Mouse (Mus musculus) brain, embryonic 14.5 days (tissue): ENCODE data around the gene Cenpm. TPM values are rescaled to one million over a fixed set of nuclear protein-coding genes. Genes with fewer than 3 reads are reported as not detected.
A peak's percentile ranks its signal among the peaks of the same experiment; 100 is the strongest.

Experiments used
- DNase-seq: peaks from one replicate; pipeline ENCODE4 v3.0.0-alpha.2; 2011; ENCODE audit warnings: low read depth
- CTCF ChIP-seq: fragments of 200-500 bp; IDR thresholded peaks from 2 replicates; pipeline ENCODE4 v1.5.1; 2012; ENCODE audit warnings: inconsistent platforms, mild to moderate bottlenecking, moderate library complexity, borderline replicate concordance; ENCODE audit not compliant: insufficient read depth, insufficient read length; ENCODE audit errors: extremely low read depth
- POLR2A ChIP-seq: fragments of 200-500 bp; IDR thresholded peaks from 2 replicates; pipeline ENCODE4 v1.6.1; 2012; ENCODE audit warnings: mild to moderate bottlenecking, inconsistent platforms, borderline replicate concordance; ENCODE audit not compliant: poor library complexity, insufficient read depth, insufficient read length, severe bottlenecking; ENCODE audit errors: extremely low read depth
- polyA plus RNA-seq: library from polyadenylated mRNA; depleted of rRNA; stranded (reverse); fragments of >200 nt; gene quantifications from 2 replicates; pipeline ENCODE4 v1.2.3, GENCODE M21; 2012; rRNA removed

Gene Cenpm
- 16.5 and 26.2 TPM in 2 replicates for polyA plus RNA-seq

GRCm38 (mm10) chr15:82244115-82244804, at the start of gene Cenpm:
Cenpm (minus strand) TSS chr15:82244748.
- DNase-seq: peak; percentile 95
- TF ChIP-seq CTCF (no peak), POLR2A (no peak)

- TF ChIP-seq CTCF (peak; percentile 53; the same call in 1 of the 2 replicates), POLR2A (no peak)
- peak; percentile 76 for DNase-seq
These were observed 49.5 kb upstream of the Cenpm start for GRCm38 (mm10) chr15:82294059-82294458.

- DNase-seq: peak; percentile 84
These were observed 48.7 kb upstream of the Cenpm start for GRCm38 (mm10) chr15:82293271-82293711.

GRCm38 (mm10) chr15:82292851-82293250, 48.3 kb upstream of the Cenpm start:
- no peak for TF ChIP-seq CTCF
- no peak for TF ChIP-seq POLR2A
- DNase-seq: no peak

More at GRCm38 (mm10) chr15:82293271-82293711, 48.7 kb upstream of the Cenpm start:
- no peak for TF ChIP-seq POLR2A
- TF ChIP-seq CTCF: no peak

- no peak for DNase-seq
These were observed 45.7 kb upstream of the Cenpm start for GRCm38 (mm10) chr15:82290252-82290651.

GRCm38 (mm10) chr15:82286157-82286556, 41.6 kb upstream of the Cenpm start:
- no peak for TF ChIP-seq POLR2A
- TF ChIP-seq CTCF: no peak
- no peak for DNase-seq

More at GRCm38 (mm10) chr15:82290252-82290651, 45.7 kb upstream of the Cenpm start:
- no peak for TF ChIP-seq CTCF
- no peak for TF ChIP-seq POLR2A

- TF ChIP-seq CTCF: no peak
- TF ChIP-seq POLR2A: no peak
- peak; percentile 22 for DNase-seq
These were observed 36.1 kb upstream of the Cenpm start for GRCm38 (mm10) chr15:82280638-82281037.

GRCm38 (mm10) chr15:82277591-82277990, 33.0 kb upstream of the Cenpm start:
- DNase-seq: peak; percentile 68
- TF ChIP-seq CTCF (no peak), POLR2A (no peak)

GRCm38 (mm10) chr15:82274927-82275901, 30.7 kb upstream of the Cenpm start:
- DNase-seq: peak; percentile 91
- no peak for TF ChIP-seq CTCF
- TF ChIP-seq POLR2A: peak; percentile 73

GRCm38 (mm10) chr15:82274593-82274926, 30.0 kb upstream of the Cenpm start, which contains the start of gene Sept3:
Sept3 (plus strand) TSS chr15:82274893.
- TF ChIP-seq POLR2A: no peak
- no peak for TF ChIP-seq CTCF
- no peak for DNase-seq

GRCm38 (mm10) chr15:82272295-82272694, 27.7 kb upstream of the Cenpm start:
- DNase-seq: no peak
- no peak for TF ChIP-seq POLR2A
- TF ChIP-seq CTCF: no peak

GRCm38 (mm10) chr15:82271201-82271600, 26.7 kb upstream of the Cenpm start:
- DNase-seq: peak; percentile 91
- TF ChIP-seq POLR2A (no peak), CTCF (peak; percentile 98)
